Mouse (Mus musculus) G1E (cell line): ENCODE measurements around the gene Rpl10-ps3.

Experiments
- CTCF ChIP-seq: IDR thresholded peaks from 2 replicates; pipeline ENCODE4 v1.5.1; 2012; ENCODE audit warnings: low read depth, low read length, inconsistent platforms, mixed read lengths
- GATA1 ChIP-seq: IDR thresholded peaks from 2 replicates; pipeline ENCODE4 v1.6.1; 2012; ENCODE audit warnings: borderline replicate concordance, low read length, inconsistent platforms, mixed read lengths
- POLR2AphosphoS5 ChIP-seq: IDR thresholded peaks from 2 replicates; pipeline ENCODE4 v1.6.1; 2012; ENCODE audit warnings: low read depth, low read length, inconsistent platforms; ENCODE audit not compliant: insufficient replicate concordance
- TAL1 ChIP-seq: conservative IDR thresholded peaks from 2 replicates; pipeline ENCODE4 v1.6.1; 2012; ENCODE audit warnings: low read depth, low read length, inconsistent platforms, mixed read lengths

DNA sequence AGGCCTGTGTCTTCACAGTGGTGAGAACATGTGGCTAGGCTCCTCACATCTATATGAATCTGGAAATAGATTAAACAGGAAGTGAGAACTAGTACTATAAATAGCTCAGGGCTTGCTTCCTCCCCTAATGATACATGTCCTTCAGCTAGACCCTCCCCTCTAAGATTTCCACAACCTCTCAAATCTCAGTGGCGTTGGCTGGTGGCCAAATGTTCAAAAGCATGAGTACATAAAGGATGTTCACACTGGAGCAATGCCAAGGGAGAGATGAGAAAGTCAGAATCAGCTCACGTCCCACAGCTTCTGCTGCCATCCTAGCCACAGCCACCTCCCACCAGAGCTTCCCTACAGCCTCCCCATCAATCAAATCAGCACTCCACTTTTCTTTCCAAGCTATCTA lies 46.4 kb downstream of the Rpl10-ps3 start:
- TF ChIP-seq CTCF (no peak), POLR2AphosphoS5 (no peak), GATA1 (no peak), TAL1 (no peak)
